Mouse (Mus musculus) cerebellum, adult 18-20 months (tissue): ENCODE data around the gene Capn8.

Experiments
- DNase-seq, 2 experiments: peaks; one replicate each; pipeline ENCODE4 v3.0.0; 2021

Capn8 gene

DNA sequence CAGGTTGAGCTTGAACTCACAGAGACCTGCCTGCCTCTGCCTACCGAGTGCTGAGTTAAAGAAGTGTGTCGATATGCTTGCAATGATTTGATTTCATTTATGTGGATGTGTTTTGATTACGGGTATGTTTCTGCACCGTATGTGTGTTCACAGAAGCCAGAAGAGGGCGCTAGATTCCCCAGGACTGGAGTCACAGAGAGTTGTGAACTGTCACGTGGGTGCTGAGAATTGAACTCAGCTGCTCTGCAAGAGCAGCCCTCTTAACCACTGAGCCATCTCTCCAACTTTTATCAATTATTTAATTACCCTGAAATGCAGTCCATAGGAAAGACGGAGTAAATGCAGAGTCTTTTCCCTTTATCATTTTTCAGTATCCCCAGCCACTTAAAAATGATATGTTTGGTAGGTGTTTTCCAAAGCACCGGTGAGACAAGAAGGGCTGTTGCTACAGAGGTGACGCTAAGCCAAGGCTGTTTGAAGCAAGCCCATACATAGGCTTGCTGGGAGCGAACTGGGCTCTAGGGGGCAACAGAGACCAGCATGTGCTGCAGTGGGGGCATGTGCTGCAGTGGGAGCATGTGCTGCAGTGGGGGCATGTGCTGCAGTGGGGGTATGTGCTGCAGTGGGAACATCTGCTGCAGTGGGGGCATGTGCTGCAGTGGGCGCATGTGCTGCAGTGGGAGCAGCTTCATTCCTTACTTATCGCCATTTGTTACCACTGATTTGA is 11.0 kb upstream of the Capn8 start:
- peak; percentile 52 to 62 for DNase-seq

DNA sequence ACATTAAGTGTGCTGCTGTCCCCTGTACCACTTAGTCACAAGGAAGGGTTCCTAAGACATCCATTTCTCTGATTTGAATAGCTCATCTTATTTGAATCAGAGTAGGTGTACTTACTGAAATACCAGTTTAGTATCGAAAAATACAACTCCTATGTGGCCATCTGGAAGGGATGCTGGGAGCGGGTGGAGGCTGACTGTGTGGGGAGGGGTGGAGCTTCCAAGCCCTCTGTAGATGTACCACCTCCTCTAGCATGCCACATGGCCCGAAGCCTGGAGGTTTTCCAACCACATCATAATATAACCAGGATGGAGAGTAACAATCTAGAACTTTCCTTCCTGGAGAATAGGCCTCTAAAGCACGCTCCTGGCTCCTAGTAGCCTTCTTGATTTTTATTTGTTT is 6.5 kb upstream of the Capn8 start:
- DNase-seq = no peak

DNA sequence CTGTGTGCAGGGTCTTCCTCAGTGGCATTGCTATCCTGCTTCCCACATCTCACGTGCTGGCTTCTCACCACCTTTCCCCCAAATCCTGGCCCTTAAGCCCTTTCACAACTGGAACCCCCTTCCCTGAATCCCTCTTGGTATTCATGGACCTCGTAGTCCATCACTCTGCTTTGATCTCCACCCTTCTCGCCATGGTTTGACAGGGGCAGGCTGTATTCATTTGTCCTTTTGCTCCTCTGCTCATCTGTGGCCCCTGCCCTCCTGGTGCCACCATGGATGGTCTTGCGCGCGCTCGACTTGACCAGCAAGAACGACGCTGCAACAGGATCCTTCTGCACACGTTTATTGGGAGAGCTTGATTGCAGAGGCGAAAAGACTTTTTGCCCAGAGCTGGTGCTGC is 5.3 kb upstream of the Capn8 start:
- DNase-seq = no peak

DNA sequence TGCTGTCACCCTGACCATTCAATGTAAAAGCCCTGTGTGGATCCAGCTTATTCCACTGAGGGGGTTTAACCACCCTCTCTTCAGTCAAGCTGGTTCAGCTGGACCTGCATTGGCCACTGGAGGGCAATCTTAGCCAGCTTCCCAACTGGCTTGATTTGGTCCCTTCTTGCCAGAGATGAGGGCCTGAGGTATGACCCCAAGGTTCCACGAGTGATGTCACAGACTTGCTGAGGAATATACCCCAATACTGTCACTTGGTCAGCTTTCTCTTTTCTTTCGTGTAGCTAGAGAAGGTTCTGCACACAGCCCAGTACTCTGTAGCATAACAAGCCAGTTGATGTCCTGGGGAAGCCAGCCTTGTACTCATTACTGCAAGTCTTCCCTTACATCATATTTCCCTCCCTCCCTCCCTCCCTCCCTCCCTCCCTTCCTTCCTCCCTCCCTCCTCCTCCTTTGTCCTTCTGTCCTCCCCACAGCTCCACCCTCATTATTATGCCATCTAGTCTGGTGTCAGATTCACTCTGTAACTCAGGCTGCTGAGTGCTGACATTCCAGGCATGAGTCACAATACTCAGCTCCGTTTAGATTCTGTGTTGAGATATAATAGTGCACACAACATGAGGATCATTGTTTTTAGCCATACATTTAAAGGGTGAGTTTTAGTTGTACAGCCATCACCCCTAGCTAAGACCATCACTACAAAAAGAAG is 4.3 kb upstream of the Capn8 start:
- DNase-seq = peak; percentile 26 to 28

DNA sequence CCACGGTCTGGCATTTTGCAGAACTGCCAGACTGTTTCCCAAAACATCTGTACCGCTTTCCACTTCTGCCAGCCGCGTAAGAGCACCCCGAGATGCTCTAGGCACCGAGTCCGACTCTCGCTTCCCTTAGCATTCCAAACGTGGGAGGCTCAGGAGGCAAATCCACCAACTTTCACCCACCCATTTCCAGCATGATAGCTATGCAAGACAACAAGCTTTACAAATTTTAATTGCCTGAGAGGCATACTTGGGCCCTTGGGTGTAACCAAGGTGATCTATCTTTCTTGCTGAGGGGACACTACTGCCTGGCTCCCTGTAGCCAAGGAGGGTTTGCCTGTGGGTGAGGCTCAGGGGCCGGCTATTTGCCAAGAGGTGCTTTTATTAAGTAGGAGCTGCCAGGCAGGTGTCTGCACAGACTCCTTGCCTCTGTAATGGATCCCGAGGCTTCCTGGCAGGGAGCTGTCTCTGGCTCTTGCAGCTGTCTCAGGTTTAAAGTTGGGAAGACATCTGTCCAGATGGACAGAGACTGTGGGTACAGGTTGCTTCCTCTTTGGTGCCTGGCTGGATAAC is 2.8 kb upstream of the Capn8 start:
- no peak for DNase-seq

DNA sequence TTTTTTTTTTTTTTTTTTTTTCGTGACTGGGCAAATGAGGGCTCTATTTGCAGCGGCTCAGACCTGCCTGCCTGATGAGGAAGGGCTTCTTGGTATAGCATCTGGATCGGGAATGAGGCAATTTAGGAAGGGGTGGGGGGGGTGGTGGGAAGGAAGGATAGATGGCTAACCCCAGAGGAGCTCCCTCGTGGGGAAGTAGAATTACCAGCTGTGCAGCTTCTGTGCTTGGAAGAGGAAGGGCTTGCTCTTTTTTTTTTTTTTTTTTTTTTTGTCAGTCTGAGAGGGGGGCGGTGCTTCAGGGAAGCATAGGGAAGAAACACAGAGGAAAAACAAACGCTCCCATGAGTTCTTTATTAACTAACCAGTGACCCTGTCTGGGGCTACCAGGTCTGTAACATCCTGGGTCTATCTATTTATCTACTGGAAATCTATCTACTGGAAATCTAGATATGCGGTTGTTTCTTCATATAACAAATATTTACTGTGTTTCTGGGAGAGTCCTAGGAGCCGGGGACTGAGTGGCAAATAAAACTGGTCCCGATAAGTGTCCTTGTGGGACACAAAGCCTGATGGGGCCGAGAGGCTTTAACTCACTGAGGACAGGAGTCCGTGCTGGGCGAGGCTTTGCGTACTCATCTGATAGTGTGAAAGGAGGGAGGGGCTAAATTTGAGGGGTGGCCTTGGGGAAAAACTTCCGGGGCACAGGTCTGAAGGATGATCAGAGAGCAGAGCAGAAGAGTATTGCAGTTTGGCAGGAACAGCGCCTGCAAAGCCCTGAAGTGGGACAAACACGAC is 2.0 kb upstream of the Capn8 start:
- no peak for DNase-seq

DNA sequence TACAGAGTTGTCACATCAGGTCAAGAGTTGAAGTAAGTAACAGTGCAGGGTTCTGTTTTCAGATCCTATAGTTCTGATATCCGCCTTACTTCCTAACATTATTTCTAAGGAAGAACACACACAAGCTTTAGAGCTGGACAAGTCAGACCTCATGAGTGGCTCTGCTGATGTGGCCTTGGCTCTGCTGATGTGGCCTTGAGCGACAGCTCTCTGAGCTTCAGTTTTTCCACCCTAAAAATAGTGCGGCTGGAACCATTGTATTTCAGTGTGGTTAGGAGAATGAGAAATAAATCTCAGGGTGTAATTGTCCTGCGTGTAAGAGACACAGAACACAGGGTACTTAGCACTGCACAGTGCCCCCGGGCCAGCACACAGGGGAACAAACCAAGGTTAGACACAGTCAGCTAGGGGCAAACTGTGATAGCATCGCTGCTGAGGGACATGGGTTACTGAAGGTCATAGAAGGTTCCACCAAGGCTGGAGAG is 586 bp downstream of the Capn8 start:
- DNase-seq = no peak

DNA sequence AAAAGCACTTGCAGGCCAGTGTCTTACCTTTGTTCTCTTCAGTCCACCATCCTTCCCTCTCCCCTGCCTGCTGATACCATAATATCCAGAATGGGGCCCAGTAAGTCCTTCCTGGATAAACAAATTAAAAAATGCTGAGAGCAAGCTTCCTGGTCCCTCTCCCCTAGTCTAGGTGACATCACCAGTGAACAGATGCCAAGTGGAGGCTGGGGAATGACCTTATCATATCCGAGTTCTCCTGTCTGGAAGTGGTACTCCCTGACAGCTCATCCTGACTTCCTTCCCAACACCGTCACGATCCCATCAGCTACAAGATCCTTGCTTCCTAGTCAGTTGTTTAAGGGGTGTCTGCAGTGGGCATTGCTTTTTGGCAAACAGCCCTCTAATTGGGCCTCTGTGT is 6.3 kb downstream of the Capn8 start:
- DNase-seq = no peak

DNA sequence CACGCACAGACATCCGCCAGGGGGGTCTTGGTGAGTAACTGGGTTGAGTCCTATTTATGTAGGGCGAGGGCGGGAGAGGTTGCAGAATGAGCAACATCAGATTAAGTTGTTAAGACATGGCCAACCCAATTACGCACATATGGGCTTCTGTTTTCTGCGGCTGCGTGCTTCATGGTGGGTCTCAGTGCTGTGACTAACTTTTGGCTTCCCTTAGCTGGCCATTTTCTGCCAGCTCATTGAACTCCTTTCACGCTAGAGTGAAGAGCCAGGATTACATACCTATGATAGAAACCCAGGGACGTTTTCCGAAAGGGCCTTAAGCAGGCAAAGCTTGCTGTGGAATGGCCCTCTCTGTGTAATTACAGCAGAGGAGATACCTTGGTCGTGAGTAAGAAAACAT is 7.2 kb downstream of the Capn8 start:
- no peak for DNase-seq

DNA sequence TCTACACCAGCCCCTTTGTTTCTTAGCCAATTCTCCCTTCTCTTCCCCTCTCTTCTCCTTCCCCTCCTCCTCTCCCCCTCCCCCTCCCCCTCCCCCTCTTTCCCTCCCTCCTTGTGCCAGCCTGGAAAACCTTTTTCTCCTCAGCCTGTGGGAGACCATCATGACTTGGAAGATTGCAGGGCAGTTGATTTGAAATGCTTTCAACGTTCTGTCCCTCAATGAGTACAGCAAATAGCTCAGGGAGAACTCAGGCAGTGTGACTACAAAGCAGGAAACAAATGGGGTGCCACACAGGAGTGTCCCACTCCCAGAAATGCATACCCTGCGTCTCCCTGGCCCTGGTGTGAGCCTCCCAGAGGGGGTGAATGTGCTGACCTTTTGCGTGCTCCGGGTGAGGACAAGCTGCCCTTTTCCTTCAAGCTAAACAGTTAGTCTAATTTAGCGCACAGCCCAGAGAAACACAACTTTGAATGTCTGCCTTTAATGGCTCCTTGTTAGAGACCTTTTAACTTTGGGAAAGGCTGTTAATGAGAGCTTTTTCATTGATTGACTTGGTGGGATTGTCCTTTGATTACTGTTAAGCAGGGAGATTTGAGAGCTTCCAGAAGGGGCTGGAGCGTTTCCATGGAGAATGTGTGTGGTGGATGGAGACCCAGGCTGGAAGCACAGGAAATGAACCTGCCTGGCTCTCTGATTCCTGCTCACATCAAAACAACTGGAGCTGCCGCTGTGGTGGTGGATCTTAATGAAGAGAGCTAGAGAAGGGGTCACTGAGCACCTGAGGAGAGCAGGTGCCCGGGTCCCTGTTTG is 9.3 kb downstream of the Capn8 start:
- no peak for DNase-seq

DNA sequence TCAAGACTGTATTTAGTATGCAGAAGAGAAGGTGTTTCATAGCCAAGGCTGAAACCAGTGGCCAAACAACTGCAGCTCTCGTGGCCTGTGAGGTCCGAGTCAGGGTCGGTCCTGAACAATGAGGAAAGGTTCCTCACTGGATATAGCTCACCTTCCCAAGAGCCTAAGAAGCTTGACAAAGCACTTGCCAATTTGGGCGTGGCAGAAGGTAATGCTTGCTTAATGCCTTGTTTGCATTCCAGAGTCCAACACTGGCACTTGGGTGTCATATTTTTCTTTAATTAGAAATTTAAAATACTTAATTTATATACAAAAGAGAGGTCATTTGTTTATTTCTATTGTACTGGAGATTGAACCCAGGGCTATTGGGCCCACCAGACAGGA is 9.9 kb downstream of the Capn8 start:
- no peak for DNase-seq

DNA sequence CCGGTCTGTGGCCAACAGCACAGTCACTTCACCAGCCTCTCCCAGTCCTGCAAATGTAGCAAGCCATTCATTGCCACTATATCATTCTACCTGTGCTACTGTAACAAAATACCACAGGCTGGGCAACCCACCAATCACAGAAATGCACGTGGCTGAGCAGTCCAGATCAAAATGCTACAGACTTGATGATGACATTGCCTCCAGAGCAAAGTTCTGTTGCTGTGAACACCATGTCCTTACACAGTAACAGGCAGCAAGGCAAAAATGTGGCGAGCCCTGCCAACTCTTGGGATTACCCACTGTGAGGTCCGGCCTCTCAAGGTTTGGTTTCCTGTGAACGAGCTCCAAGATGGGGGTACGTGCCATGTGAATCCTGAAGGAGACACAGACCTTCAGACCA is 19.4 kb downstream of the Capn8 start:
- no peak for DNase-seq

DNA sequence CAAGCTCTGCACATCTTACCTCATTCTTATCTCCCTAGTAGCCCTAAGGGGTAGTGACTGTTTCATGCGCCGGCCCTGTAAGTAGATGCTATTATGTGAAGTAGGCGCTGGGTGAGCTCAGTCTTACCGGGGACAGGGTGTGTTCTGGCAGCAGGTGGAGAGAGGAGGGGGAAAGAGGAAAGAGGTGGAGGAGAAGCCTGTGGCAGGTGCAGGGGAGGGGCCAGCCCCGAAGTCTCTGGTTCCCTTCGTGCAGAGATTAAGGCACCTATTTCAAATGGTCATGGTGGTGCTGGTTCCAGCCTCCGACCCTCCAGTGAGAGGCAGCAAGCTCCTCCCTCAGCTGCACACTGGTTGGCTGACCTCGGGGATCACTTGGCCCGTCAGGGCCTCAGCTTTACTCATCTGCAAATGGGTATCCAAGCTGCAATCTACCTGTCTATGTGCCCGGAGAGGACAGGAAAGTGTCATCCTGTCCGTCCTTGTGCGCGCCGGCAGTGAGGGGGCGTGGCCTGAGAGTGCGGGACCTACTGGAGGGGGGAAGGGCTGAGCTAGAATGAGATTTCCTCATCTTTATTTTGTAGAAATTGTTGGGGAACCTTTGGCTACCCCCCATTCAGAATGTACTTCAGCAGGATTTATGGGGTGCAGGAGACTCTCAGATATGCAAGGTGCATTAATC is 20.5 kb downstream of the Capn8 start:
- no peak for DNase-seq

DNA sequence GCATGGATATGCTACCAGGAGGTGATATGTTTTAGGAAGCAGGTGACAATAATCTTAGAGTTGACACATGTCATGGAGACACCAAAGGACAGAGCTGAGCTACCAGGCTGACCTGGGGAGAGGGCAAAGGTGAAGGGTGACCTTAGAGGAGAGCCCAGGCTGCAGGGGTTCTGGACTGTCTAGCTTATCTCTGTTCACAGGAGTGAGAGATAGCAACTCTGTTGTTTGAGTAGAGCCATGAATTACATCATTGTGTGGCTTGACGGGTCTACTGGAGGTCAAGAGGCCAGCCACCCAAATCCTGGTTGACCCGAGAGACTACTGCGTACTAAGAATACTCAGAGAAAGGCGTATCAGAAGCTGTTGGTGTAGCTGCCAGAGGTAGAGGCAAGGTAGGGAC is 22.9 kb downstream of the Capn8 start:
- no peak for DNase-seq

DNA sequence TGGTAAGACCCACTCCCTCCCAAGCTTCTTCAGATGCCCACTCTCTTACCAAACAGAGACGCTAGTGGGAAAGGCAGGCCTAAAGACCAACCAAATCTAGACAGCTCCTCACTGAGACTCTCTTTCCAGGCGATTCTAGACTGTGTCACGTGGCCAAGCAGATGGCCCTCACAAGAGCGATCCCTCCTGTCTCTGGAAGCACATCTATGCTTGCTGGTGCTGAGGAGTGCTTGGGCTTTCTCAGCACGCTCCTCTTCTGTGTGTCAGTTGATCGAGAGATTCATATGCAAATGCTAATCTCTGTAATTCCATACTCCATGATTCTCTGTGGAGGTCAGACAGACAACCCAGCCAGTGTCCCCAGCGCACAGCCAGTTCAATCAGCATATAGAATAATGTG is 26.7 kb downstream of the Capn8 start:
- no peak for DNase-seq

DNA sequence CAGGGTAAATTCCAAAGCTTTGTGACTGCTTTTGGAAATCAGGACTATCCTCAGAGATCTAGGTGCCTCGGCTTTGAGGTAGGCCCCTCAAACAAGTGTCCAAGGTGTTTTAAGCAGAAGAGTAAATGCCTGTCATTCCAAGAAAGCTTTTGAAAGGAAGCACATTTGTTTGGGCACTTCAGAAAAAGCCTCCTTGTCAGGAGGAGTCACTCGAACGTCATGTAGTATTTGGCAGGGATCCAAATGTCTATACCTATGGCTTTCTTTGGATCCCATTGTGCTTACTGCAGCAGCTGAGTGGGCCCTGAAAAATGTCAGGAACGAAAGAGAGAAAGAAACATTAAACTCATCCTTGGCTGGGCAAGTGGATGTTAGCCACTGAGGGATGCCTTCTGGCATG is 27.6 kb downstream of the Capn8 start:
- DNase-seq = no peak

DNA sequence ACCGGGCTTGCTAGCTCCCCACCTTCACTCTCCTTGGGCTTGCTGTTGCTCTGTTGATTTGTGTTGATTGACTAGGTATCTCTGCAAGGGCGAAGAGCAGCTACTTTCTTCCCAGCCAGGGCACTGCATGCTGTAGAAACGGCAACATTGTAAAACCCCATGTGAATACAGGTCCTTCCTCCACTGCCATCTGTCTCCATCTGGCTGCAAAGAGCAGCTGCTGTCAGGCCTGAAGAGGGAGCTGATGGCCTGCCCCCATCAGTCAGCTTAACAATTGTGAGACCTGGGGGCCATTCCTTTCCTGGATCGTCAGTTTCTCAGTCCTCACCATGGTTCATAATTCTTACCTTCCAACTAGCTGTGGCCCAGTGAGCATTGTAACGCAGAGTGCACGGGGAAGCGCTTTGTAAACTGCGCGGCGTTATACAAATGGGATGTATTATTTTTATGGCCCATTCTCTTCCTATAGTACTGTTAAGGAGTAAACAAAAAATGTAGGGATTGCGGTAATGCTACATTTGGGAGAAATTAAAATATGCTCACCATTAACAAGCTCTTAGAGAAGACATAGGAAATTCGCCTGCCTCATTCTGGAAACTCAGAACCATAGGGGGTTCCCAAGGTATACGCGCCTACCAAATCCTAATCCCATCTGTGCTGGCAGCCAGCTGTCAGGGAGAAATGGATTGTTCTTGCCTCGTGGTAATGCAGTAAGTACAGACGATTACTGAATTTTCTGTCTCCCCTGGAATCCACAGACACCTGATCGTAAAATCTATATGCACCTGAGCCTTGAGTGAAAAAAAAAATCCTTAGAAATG is 40.7 kb downstream of the Capn8 start:
- no peak for DNase-seq

DNA sequence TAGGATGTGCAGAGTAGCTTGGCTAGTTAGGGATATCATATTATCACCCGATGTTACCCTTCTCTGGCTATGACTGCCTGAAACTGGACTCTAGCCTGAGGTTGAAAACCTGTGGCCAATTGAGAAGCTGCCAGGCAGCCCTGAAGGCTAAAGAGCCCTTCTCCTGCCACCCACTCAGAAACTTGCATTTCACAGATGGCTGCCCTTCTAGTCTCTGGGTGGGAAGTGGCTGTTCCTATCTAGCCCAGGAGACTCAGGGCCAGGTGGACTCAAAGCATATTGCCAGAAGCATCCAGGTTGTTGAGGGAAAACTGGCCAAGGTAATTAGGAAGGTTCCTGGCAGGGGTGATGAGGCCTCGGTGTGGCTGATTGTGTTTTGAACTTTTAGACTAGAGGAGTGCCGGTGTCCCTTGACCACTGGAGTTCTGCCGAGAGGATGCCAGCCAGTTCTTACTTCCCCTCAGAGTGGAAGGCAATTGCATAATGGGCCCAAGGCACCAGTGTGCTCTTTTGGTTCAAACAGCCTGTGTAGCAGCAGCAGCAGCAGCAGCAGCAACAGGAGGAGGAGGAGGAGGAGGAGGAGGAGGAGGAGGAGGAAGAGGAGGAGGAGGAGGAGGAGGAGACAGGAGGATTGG is 45.0 kb downstream of the Capn8 start:
- DNase-seq = peak; percentile 15 to 25

DNA sequence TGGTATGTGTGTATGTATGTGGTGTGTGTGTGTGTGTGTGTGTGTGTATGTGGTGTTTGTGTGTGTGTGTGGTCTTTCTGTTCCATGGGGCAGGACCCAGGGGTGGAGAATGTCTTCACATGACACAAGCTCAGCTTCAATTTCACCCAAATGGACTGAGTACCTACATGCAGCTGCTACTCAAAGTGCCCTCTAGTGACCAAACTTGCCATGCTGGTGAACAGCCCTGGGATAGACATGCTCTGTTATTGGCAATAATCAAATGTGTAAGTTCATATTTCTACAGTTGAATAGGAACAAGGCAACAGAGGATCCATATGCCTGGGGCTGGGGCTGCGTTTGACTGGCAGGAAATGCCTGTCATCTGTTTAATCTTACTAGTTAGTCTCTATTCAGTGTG is 50.7 kb downstream of the Capn8 start:
- DNase-seq = no peak

DNA sequence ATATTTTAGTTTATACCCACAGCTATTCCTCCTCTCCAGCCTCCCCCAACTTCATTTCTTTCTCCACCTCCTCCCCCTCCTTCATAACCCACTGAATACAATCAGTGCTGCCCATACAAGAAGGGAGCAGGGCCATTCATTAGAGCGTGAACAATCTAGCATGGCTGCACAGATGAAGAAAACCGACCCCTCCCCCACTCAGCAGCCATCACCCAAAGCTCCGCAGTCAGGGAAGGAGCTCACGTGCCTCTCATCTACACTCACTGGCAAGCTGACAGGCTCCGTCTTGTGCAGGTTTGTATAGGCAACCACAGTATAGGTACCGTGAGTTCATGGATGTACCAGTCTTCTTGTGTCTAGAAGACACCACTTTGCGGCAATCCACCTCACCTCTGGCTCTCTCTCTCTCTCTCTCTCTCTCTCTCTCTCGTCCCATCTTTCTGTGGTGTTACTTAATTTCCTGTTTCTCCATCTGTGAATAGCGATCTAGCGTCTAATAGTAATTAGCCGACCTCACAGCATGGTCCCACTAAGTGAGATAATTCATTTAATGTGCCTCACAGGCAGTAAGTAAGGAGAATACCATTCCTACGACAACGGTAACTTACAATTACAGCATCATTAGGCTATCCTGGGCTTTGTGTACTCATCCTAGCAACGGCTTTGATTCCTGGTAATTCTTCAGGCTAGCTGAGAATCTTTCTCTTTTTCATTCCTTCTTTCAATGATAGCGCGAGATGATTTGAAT is 53.6 kb downstream of the Capn8 start:
- no peak for DNase-seq
